Mouse (Mus musculus) gastrocnemius, postnatal 25 days (tissue): ENCODE data around the gene AI464131. TPM values are rescaled to one million over a fixed set of nuclear protein-coding genes. Genes with fewer than 3 reads are reported as not detected.

ENCODE experiments used
- DNase-seq: peaks from one replicate; pipeline ENCODE4 v3.0.0; 2022
- total RNA-seq, 2 experiments: library from RNA; stranded (reverse); gene quantifications; 1 replicate in 1 of 2; 2 replicates in 1 of 2; pipeline ENCODE4 v1.2.3; 2021

The AI464131 gene
- total RNA-seq, 2 experiments from 2014 or later: 59.5 to 75.2 TPM

GRCm38 (mm10) chr4:41505131-41505551, 2.3 kb upstream of the AI464131 start:
- DNase-seq: no peak

DNA sequence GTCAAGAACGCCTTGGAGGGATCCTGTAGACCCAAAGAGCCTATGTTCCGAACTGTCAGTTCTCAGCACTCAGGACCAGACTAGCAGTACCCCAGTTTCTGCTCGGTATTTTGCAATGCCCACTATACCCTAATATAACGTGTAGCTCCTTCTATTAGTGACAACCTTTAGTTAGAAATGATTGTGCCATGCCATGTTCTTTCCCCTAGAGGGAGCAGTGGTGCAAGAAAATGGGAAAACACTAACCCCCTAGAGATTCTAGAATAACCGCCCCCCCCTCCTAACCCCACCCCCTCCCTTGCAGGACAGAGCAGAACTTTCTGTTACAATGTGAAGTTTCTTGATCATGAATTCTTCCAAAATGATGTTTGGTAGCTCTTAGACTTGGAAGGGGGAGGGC, 1.4 kb upstream of the AI464131 start:
- no peak for DNase-seq

GRCm38 (mm10) chr4:41502171-41502940, 520 bp downstream of the AI464131 start:
- peak; percentile 70 for DNase-seq

GRCm38 (mm10) chr4:41500787-41501186, 2.1 kb downstream of the AI464131 start:
- no peak for DNase-seq

DNA sequence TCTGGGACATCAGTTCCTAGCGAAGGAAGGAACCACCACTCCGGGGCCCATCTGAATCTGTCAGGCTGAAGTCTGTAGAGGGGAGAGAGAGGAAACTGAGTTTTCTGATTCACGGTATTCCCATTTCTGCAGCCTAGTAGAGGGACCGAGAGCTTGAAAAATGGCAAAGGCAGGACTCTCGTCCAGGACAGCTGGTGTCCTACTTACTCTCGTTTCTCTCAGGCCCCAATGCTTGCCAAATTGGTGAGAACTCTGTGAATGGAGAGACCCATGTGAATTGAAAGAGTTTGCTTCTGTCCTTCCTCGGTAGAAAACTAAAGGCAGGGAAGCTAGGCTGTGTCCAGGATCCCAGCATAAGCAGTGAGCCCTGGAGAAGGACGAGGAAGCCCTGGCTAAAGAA, 3.3 kb downstream of the AI464131 start:
- DNase-seq: no peak

- DNase-seq: no peak
Measured at GRCm38 (mm10) chr4:41498921-41499391, 3.9 kb downstream of the AI464131 start.

DNA sequence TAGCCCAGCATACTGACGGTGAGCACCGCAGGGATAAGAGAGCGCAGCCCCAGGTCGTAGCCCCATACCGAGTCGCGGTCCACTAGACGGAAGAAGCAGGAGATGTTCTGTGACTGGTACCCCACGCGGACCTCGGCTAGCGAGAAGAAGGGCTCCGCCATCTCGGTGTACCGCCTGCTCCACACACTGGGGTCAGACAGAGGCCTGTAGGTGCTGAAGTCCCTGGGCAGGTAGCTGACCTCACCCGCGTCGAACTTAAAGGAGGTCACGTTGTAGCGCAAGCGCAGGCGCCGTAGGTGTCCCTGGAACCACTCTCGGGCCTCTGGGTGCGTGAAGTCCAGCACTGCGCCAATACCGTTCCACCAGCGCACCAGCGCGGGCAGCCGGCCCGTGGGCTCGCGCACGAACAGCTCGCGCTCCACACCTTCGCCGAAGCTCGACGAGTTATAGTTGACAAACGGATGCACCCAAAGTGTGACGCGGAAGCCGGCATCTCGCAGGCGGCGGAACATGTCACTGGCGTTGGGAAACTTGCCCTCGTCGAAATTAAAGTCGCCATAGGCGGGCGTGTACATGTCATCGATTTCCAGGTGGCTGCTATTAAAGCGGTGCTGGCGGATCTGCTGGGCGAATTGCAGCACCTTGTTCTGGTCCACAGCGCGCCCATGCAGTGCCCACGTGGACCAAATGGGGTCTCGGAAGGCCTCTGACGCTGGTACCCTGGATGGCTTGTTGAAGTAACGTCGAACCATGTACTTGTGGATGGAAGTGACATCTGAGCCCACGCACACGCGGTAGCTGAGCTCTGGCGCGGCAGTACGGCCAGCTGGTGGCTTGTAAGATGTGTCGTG, 4.7 kb downstream of the AI464131 start:
- no peak for DNase-seq

DNA sequence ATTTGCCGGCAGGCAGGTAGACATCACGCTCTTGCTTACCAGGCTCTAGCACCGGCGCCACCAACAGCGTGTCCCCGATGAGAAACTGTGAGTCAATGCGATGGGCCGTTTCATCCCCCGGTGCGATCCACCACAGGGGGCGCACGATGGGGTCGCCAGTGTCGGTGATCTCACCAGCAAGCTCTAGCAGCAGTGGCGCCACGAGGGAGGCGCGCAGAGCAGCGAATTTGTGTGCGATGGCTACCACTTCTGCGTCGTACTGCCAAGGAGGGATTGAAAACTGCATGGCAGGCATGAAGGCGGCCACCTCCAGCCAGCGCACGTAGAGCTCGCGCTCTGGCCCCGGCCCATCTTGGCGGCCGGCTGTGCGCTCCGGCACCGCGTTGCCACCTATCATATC, 5.3 kb downstream of the AI464131 start:
- DNase-seq: no peak

DNA sequence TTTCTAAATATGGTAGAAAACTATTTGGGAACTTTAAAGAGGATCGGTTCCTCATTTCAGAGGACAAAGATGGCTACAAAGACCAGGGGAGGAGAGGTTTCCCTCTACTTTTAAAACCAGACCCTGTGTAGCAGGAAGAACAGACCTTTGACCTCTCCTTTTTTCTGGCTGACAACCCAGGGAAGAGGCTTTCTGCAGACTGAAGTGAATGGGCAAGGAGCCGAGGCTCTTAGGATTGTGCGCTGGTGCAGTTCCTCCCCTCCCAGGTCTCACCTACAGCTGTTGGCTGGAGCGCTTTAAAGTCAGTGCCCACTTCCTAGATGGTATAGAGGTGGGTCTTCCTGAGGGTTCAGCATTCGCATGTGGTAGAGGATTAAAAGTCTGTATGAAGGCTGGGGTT, 5.8 kb downstream of the AI464131 start:
- no peak for DNase-seq

DNA sequence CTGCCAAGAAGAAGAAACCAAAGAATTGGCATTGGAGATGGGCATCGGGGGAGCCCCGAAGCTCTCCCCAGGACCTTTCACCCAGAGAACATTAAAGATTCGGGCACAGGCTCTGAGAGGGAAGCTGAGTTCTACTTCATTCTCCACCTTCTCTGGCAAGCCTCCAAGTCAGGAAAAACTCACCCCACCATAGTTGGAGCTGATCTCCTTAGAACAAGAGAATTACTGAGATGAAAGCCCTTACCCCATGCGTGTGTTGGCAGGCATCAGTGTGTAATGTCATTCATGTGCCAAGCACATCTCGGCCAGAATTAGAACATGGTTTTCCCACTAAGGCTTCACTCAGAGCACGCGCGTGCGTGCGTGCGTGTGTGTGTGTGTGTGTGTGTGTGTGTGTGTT, 7.0 kb downstream of the AI464131 start:
- DNase-seq: no peak

DNA sequence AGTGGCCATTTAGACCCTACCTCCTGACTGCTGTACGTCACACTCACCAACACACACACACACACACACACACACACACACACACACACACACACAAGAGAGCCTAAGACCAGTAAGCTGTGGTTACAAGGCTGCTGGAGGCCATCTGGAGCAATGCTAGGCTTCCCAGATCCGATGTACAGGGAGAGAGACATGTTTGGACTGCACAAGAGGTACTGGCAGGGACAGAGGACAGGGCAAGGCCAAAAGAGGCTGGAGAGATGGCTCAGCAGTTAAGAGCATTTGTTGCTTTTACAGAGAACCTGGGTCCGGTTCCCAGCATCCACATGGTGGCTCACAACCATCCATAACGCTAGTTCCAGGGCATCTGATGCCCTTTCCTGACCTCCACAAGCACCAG, 7.8 kb downstream of the AI464131 start:
- DNase-seq: no peak

DNA sequence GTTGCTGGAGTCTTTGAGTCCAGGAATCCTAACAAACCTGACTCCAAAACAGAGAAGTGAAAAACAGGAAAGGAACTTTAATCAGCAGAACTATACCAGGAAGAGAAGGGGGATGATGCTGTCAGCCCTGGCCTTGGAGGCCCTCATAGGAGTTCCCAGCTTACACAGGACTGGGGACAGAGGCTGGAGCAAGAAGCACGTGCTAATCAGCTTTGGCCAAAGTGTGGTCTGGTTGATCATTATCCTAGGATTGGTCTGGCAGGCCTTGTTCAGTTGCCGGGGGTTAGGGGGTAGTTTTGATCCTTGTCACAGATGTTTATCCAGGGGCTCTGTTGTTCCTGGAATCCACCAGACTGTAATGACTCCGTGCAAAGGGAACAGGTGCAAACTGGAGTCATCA, 8.5 kb downstream of the AI464131 start:
- DNase-seq: no peak

DNA sequence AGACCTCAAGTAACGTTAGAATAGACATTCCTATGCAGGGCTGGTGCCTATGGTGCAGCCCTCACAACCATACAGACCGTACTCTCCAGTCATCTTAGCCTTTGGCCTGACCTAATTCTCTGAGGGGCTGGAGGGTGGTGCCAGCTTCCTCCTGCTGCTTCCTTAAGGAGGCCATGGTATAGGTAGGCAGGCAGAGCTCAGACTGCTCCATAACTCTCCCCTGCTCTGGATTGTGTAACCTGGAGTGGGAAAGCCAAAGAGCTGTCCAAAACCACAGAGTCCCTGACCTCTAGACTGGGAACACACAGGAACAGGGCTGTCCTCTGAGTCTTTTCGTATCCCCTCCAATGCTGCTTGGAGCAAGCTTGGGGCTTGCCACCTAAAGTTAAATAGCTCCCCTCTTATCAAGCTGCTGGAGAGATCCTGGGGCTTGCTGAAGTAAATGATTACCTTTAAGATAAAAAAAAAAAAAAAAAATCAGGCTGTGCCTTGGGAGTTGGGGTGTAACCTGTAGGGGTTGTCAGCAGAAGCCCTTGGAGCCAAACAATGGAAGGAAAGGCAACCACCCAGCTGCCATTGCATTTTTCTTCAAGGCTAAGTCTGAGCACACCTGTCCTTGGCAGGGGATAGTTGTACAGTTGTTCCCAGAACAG, 9.3 kb downstream of the AI464131 start:
- DNase-seq: no peak

DNA sequence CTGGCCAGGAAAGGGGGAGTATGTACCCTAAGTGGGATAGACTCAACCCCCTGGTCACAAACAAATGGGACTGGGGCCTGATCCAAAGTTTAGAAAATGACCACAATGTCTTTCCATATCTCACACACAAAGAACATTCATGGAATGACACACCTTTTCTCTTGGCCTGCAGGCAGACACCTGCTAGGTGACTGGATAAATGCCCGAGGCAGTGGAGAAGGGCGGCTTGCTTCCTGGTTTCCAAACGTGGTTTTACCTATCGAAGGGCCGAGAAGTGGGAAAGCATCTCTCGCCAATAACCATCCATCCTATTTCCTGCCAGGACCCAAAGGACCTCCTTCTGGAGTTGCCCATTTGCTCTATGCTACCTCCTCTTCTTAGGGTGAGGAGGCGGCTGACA, 9.9 kb downstream of the AI464131 start:
- DNase-seq: no peak

- peak; percentile 83 for DNase-seq
Measured at GRCm38 (mm10) chr4:41481601-41482017, 21.3 kb downstream of the AI464131 start.

GRCm38 (mm10) chr4:41480254-41480653, 22.6 kb downstream of the AI464131 start:
- peak; percentile 88 for DNase-seq

DNA sequence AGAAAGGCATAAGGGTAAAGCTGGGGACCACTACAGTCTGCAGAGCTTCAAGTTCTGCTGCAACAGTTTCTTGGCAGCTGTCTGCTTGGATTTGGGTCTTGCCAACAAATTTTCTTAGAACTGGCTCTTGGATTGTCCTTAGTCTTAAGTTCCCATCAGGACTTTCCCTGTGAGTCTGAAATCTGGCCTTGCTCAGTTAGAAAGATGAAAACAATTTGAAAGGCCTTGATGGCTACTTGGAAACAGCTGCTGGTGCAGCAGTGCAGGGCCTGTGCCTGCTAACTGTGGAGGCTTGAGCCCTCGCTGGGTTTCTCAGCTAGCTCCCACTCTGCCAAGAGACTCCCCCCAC, 23.4 kb downstream of the AI464131 start:
- peak; percentile 37 for DNase-seq

DNA sequence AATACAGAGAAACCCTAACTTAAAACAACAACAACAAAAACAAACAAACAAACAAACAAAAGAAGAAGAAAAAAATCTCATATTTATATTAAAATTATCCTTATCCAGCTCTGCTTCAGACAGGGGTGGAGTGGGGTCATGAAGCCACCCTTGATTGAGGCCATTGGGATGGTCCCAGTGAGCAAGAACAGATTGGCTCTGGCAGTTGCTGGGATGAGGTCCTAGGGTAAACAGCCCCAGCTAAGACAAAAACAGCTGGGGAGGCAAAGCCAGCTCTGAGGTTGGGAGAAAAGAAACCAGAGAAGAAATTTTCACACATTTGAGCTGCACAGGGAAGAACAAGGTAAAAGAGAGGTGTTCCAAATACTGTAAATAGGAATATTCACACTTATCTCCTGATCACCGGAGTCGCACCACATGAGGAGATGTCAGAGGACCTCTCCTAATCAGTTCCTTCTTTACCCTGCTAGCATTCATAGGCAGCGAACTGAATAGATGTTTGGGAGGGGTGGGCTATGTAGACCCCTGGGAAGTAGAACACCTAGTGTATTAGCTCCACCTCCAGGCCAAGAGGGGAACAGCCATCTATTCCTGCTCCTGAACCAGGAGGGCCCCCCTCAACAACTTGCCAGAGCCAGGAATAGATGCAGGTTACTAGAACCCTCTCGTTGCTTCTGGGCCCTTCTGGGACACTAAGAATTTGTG, 24.0 kb downstream of the AI464131 start:
- no peak for DNase-seq

DNA sequence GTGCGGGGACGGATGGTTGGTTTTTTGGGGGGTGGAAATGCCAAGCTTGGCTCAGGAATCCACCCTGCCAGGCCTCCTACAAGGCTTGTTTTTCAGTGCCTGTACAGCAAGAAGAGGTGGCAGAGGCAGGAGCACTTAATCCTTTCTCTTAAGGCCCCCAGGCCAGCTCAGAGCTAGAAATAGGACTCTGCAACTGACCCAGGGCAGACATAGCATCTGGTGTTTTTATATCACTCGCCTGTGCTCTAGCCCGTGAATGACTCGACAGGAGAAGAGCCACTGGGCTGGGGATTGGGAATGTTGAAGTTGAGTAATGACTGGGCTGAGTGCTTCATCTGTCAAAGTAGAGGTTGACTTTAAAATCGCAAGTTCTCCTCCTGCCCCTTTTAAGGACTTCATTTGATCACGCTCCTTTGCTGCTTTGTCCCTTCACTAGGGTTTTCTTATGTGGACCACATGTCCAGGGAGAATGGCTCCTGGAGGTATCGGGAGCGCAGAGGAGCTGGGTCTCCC, 25.2 kb downstream of the AI464131 start:
- DNase-seq: peak; percentile 41

GRCm38 (mm10) chr4:41471384-41471689, 31.5 kb downstream of the AI464131 start:
- no peak for DNase-seq

DNA sequence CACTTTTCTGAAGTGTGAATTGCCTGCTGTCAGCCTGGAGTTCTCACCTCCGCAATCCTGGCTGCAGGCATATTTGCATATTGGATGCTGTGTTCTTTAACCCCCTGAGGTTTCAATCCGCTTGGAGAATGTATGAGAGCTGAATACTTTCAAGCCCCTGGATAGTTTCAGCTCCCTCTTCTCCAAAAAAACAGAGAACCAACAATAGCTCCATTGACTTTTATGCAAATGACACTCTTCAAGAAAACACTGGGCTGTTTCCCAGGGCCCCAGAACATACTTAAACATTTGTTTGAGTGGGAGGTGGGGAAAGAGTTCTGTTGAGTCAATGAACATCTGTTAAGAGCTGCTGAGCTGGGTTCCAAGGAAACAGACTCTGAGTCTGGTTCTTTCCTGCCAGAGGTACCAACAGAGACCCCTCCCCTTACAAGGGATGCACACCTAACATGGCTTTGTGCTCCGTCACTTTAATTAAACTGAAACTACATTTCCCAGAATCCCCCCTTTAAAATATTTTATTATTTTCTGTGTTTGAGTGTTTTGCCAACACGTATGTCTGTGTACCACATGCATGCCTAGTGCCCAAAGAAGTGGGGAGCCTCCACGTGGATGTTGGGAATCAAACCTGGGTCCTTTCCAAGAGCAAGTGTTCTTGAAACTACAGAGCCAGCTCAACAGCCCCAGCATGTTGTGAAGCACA, 32.0 kb downstream of the AI464131 start:
- DNase-seq: no peak
